Mouse (Mus musculus) stomach, postnatal 0 days (tissue): ENCODE measurements at regions not wholly inside any gene's neighbourhood (a gene's known extent, or its start where the extent isn't known, plus 50 kb on each side); places are given as distances from the start of the nearest gene placed in this dataset.
"Not testable (repeated sequence)": the region's sequence is repeated elsewhere in the genome, so short reads cannot be mapped to it uniquely, and the experiment has no call there.

Experiments
- CTCF ChIP-seq: IDR thresholded peaks from 2 replicates; pipeline ENCODE4 v1.5.1; 2016; ENCODE audit warnings: antibody characterized with exemption, low read depth, mild to moderate bottlenecking, moderate library complexity
- EP300 ChIP-seq: optimal IDR thresholded peaks from 2 replicates; pipeline ENCODE3; 2016; ENCODE audit warnings: antibody characterized with exemption

DNA sequence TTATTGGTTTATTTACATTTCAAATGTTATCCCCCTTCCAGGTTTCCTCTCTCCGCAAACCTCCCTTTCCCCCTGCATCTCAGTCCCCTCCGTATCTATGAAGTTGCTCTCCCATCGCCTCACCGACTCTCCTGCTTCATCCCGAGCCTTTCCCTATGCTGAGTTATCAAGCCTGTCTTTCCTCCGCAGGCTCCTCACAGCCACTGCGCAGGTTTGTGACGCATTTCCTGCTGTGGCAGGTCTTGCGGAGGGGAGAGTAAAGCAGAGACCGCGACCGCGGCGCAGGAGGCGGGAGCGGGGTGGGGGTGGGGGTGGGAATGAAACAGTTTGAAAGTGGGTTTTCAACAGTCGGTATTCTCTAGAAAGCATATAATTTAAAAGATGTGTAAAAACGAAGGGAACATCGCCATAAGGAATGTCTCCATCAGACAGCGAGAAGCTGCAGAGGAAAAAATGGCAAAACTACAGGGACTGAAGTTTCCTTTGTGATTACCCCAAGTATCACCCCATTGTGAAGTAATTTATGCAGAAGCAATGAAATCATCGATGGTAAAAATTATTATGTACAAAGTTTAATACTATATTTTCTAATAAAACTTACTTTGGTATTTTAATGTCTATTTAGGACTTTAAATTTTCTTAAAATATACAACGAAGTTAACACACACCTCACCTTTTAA is 104.3 kb upstream of the Snrpn start:
- not testable (repeated sequence) for TF ChIP-seq EP300, CTCF
